Mouse (Mus musculus) v-Abl transformed pro-B cells (cell line): ENCODE results near the gene Zbtb48.

Experiments used
- in situ Hi-C, 2 experiments: fragments of 400-800 bp; cut with MboI; formaldehyde crosslinking; loops; one replicate each; pipeline ENCODE4 v1.15.1; 2025; ENCODE audit not compliant: unreplicated experiment in 2 of 2

Zbtb48 gene

GRCm38 (mm10) chr4:152027524-152027923, at the start of gene Zbtb48:
Gene Zbtb48, minus strand, starts transcription at chr4:152027671.
- in situ Hi-C loops: loop anchor here (5.0 kb wide), 1 partner anchor 45 kb away; no protein-coding TSS in a partner anchor

DNA sequence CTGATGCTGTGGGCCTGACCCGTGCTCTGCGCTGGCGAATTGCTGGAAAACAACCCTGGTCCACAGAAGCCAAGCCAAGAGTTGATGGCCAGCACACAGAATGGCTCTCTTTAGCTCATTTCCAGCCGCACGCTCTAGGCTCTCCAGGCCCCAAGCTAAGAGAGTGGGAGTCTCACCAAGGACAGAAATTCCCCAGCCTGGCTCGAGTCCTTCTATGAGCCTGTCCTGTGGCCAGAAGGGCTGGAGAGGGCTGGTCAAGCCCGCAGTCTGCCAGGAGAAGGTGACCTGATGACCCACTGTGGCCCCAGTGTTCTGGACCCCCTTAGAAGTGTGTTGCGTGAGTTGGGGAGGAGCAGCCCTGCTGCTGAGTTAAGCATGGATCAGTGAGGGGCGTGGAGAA, 49.7 kb upstream of the Zbtb48 start:
- in situ Hi-C loops: loop anchor here in 1 of 2 experiments (25.0 kb wide), 1 partner anchor 915 kb away; no protein-coding TSS in a partner anchor

- in situ Hi-C loops: loop anchor here in 1 of 2 experiments (25.0 kb wide), 1 partner anchor 912 kb away; no protein-coding TSS in a partner anchor
These were observed 47.1 kb upstream of the Zbtb48 start for GRCm38 (mm10) chr4:152074548-152074947.

DNA sequence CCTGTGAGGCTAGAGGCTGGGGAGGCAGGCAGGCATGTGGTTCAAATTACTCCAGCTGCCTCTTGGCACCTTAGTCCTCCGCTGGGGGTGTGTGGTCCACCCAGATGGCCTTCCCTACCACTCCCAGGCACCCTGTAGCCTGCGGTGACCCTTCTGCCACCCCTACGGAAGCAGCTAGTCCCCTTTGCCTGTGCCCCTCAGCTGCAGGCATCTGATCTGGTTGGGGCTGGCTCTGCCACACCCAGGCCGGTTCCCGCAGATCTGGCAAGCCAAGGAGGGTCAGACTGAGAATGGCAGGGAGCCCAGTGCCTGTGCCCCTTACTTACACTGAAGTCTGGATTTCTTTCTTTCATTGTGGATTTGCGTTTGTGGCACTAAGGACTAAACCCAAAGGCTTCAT, 46.2 kb upstream of the Zbtb48 start:
- in situ Hi-C loops: loop anchor here in 1 of 2 experiments (25.0 kb wide), 1 partner anchor 911 kb away; no protein-coding TSS in a partner anchor

DNA sequence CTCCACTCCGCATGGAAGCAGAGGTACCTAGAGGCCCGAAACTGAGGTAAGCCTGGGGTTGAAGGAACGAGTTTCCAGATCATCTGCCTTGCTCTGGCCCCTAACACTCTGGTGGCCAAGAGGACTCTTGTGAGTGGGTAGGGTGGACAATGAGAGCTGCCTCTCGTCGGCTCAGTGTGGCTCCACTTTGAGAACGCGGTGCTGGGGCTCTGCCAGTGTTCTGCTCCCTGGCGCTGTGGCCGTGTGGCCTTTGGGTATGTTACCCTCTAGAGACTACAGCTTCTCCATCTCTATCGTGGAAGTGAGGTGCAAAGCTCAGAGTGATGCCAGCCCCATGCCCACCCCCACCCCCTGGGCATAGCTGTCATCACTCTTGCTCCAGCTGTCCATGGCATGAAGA, 45.2 kb upstream of the Zbtb48 start:
- in situ Hi-C loops: loop anchor here in 1 of 2 experiments (25.0 kb wide), 1 partner anchor 910 kb away; no protein-coding TSS in a partner anchor

GRCm38 (mm10) chr4:152072121-152072601, 44.7 kb upstream of the Zbtb48 start, which contains the start of gene Plekhg5:
Gene Plekhg5, plus strand, starts transcription at chr4:152072498.
- in situ Hi-C loops: loop anchor here in 1 of 2 experiments (25.0 kb wide), 1 partner anchor 910 kb away; no protein-coding TSS in a partner anchor

- in situ Hi-C loops: loop anchor here in 1 of 2 experiments (25.0 kb wide), 1 partner anchor 908 kb away; no protein-coding TSS in a partner anchor
These were observed 43.3 kb upstream of the Zbtb48 start for GRCm38 (mm10) chr4:152070494-152071396.

GRCm38 (mm10) chr4:152069245-152069644, 41.8 kb upstream of the Zbtb48 start:
- in situ Hi-C loops: loop anchor here in 1 of 2 experiments (25.0 kb wide), 1 partner anchor 907 kb away; no protein-coding TSS in a partner anchor

DNA sequence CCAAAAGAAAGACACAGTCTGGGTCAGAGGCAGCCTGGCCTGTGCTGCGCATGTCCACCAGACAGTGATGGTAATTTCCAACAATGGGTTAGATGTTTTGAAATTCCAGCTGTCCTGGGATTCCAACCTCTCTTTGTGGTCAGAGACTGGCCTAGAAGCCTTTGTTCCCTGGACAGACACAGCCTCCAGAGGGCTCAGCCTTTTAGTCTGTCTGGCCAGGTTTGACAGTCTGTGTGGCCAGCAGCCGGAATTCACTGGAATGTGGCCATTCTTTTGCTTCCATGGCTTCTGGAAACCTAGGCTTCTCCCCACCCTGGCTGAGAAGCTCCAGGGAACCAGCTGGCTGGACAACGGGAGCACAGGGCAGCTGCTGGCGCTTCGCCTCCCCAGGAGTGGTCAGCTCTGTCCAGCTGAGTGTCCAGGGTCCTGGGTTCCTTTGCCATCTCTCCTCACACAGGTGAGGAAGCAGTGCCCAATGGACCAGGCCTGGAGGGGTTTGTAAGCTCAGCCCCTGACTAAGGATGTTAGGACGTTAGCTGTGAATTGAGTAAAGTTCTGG, 40.8 kb upstream of the Zbtb48 start:
- in situ Hi-C loops: loop anchor here in 1 of 2 experiments (25.0 kb wide), 1 partner anchor 906 kb away; no protein-coding TSS in a partner anchor

DNA sequence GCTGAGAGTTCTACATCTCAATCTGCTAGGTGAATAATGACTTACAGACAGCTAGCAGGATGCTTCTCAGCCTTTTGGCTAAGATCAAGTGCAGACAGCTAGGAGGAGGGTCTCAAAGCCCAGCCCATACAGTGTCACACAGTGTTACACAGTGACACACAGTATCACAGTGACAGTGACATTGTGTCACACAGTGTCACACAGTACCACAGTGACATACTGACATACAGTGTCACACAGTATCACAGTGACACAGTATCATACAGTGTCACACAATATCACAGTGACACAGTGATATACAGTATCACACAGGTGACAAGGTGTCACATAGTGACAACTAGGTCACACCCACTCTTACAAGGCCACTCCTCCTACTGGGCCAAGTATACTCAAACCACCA, 39.8 kb upstream of the Zbtb48 start:
- in situ Hi-C loops: loop anchor here in 1 of 2 experiments (25.0 kb wide), 1 partner anchor 905 kb away; no protein-coding TSS in a partner anchor

- in situ Hi-C loops: loop anchor here in 1 of 2 experiments (25.0 kb wide), 1 partner anchor 900 kb away; no protein-coding TSS in a partner anchor
These were observed 35.1 kb upstream of the Zbtb48 start for GRCm38 (mm10) chr4:152062390-152063110.

GRCm38 (mm10) chr4:152044609-152045008, 17.1 kb upstream of the Zbtb48 start:
- in situ Hi-C loops: no loop called here

- in situ Hi-C loops: no loop called here
These were observed 15.7 kb upstream of the Zbtb48 start for GRCm38 (mm10) chr4:152043171-152043570.

DNA sequence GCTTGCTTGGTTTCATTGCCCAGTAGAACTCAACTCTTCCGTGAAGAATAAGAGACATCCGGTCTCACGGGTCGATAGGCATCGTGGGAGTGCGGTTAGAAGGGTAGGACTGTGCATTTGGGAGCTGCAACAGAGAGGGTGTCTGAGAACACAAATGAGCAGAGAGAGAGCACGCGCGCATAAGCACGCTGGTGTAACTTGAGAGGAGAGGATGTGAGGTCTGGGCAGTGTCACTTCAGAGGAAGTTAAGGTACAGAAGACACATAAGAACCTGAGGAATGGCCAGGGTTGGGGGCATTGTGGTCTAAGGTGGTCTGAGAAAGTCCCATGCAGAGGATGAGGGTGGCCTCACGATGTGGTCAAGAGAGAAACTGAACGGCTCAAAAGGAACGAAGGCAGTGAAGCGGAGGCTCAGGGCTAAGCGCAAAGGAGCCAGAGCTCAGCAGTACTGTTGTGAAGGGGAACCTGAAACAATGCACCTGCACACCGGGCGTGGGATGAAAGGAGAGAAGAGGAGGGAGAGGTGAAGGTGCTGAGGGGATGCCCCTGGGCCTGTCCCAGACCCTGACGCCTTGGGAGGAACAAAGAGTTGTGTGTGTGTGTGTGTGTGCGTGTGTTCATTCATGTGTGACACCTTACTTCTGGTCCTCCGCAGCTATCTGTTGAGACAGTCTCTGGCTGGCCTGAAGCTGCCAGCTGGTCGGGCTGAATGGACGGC, 14.6 kb upstream of the Zbtb48 start:
- in situ Hi-C loops: no loop called here

DNA sequence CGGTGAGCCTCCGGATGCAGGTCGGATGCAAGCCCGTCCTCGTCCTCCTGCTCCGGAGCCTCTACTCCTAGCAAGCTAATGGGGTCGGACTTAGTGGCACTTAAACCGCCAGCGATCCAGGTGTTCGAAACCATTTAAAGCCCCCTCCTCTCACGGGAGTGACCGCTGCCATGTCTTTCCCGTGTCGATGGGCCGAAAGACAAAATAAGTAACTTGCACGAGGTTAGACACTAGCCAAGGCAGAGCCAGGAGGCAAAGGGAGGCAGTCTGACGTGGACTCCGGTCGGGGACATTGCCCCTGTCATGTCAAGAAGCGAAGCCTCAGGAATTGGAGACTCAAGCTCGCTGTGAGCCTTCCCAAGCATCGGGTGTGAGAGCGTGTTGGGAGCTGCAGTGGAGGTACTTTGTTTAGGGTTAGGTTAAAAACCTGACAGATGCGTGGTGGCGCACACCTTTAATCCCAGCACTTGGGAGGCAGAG, 12.4 kb upstream of the Zbtb48 start:
- in situ Hi-C loops: loop anchor here in 1 of 2 experiments (10.0 kb wide), 1 partner anchor 55 kb away; no protein-coding TSS in a partner anchor

DNA sequence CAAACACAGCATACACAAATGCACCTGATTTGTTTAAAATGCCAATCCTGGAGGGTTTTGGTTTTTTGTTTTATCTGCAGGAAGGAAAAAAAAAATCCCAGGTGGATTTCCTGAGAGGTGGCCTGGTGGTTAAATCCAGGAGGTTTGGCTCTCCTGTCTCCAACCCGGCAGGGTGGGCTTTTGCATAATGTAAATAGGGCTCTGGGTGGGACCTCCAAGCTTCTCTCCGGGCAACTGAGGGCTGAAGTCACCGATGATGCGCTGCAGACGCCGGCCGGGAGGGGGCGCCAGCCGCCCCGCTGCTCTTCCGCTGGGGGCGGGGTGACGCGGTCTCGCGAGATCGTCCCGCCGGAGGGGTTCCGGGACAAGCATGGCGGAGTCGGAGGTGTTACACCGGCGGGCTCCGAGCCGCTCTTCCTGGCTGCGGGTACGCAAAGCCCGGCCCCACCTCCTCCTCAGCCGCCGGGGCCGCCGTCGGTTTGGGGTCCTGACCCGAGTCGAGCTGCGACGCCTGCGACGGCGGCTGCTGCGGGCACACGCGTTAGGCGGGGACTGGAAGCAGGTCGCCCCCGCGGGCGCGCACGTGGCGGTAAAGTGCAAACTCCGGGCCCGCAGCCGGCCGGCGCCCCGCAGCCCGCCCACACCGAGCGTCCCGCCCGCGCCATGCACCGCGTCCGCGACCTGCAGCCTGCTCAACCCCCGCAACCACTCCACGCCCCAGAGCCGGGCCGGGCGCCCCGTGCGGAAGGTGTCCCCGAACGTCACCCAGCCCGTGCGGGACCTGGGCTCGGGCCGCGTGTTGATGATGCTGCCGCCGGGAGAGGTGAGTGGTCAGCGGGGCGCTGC, 11.7 kb upstream of the Zbtb48 start, which contains the start of gene Nol9:
Nol9 (plus strand) TSS at position 337 of the 846 bp plus-strand sequence.
- in situ Hi-C loops: loop anchor here in 1 of 2 experiments (10.0 kb wide), 1 partner anchor 56 kb away; no protein-coding TSS in a partner anchor

- in situ Hi-C loops: loop anchor here in 1 of 2 experiments (10.0 kb wide), 1 partner anchor 56 kb away; no protein-coding TSS in a partner anchor
These were observed 10.9 kb upstream of the Zbtb48 start, which contains the start of gene Tas1r1 for GRCm38 (mm10) chr4:152038225-152038984. Gene Tas1r1, minus strand, starts transcription at chr4:152038568.
